13 mouse cellular contexts compared by ENCODE assay signal in genomic region chr1:57593707-57594589, GRCm38 (mm10).
DNase-seq lines count a peak whose midpoint lies in the region; ATAC-seq and TF ChIP-seq lines count a peak whose summit lies in the region.
"Had no signal": no experiment of that assay in that cellular context is flagged by ENCODE, and none has a peak within 500 bp of the region (broad histone marks: within the 10 kb centered on the region; RNA-seq: fewer than 3 reads in every experiment).

No protein-coding gene starts in this region.

- TF ChIP-seq CTCF in hindbrain, postnatal 0 days (IDR thresholded peaks at IDR 0.05; ENCODE audit: low read depth) = no peak
- TF ChIP-seq CTCF in midbrain, postnatal 0 days (IDR thresholded peaks at IDR 0.05) = no peak

- no peaks in the 10 kb centered on the region for H3K27me3 ChIP-seq in hindbrain, postnatal 0 days (ENCODE audit: insufficient read depth, low read length)
- no peaks in the 10 kb centered on the region for H3K27me3 ChIP-seq in hindbrain, embryonic 14.5 days (ENCODE audit: control insufficient read depth, insufficient read depth, low read length)
- H3K27me3 ChIP-seq in midbrain, postnatal 0 days (ENCODE audit: insufficient read depth, low read length) = no peaks in the 10 kb centered on the region
- H3K27me3 ChIP-seq in midbrain, embryonic 15.5 days (replicated peaks) = no peaks in the 10 kb centered on the region
- H3K27me3 ChIP-seq: neural tube, embryonic 15.5 days had no signal

- no peaks in the 10 kb centered on the region for H3K36me3 ChIP-seq in hindbrain, postnatal 0 days (ENCODE audit: insufficient read depth, low read length)
- H3K36me3 ChIP-seq in hindbrain, embryonic 14.5 days (replicated peaks; ENCODE audit: control insufficient read depth, insufficient read depth) = no peaks in the 10 kb centered on the region
- H3K36me3 ChIP-seq in midbrain, postnatal 0 days (ENCODE audit: insufficient read depth, low read length) = no peaks in the 10 kb centered on the region
- no peaks in the 10 kb centered on the region for H3K36me3 ChIP-seq in midbrain, embryonic 15.5 days (replicated peaks)
- H3K36me3 ChIP-seq: neural tube, embryonic 15.5 days had no signal

- H3K4me2 ChIP-seq in hindbrain, postnatal 0 days (ENCODE audit: low read depth, low read length) = no peak overlapping the region
- H3K4me2 ChIP-seq in hindbrain, embryonic 14.5 days (replicated peaks) = no peak overlapping the region
- H3K4me2 ChIP-seq in midbrain, postnatal 0 days (ENCODE audit: low read depth, low read length, poor library complexity, severe bottlenecking) = no peak overlapping the region
- no peak overlapping the region for H3K4me2 ChIP-seq in midbrain, embryonic 15.5 days
- H3K4me2 ChIP-seq: neural tube, embryonic 15.5 days had no signal

- DNase-seq in cerebellum, postnatal 25 days = peak; percentile 24 to 67
- no peak for DNase-seq in cerebellum, adult 8-10 months
- peak; percentile 40 for DNase-seq in hindbrain, postnatal 0 days (ENCODE audit: low spot score)
- no peak for DNase-seq in hindbrain, embryonic 14.5 days (ENCODE audit: low spot score)
- peak; percentile 17 for DNase-seq in midbrain, postnatal 0 days (ENCODE audit: low spot score)
- DNase-seq in retina, embryonic 14.5 days (ENCODE audit: low spot score) = peak; percentile 35
- DNase-seq in right cerebral cortex, postnatal 4 days = no peak
- DNase-seq: adrenal gland, adult 2 months; cerebellum, adult 11-12 months; gastrocnemius, postnatal 14 days; lung, postnatal 10 days had no signal

- H3K4me3 ChIP-seq in hindbrain, postnatal 0 days (ENCODE audit: low read length) = no peak overlapping the region
- H3K4me3 ChIP-seq in hindbrain, embryonic 14.5 days (replicated peaks; ENCODE audit: low read length) = no peak overlapping the region
- no peak overlapping the region for H3K4me3 ChIP-seq in midbrain, postnatal 0 days (ENCODE audit: low read depth, low read length)
- no peak overlapping the region for H3K4me3 ChIP-seq in midbrain, embryonic 15.5 days
- H3K4me3 ChIP-seq: neural tube, embryonic 15.5 days had no signal

- 64% methylated on average over 7 of the region's 7 CpGs for WGBS in hindbrain, postnatal 0 days
- 68% methylated on average over 7 of the region's 7 CpGs for WGBS in hindbrain, embryonic 14.5 days
- 65% methylated on average over 7 of the region's 7 CpGs for WGBS in midbrain, postnatal 0 days
- WGBS in midbrain, embryonic 15.5 days = 72% methylated on average over 7 of the region's 7 CpGs

- H3K9me3 ChIP-seq in hindbrain, postnatal 0 days (ENCODE audit: low read length) = no peaks in the 10 kb centered on the region
- H3K9me3 ChIP-seq in hindbrain, embryonic 14.5 days (ENCODE audit: control insufficient read depth, low read length) = no peaks in the 10 kb centered on the region
- H3K9me3 ChIP-seq in midbrain, postnatal 0 days (ENCODE audit: low read length) = no peaks in the 10 kb centered on the region
- H3K9me3 ChIP-seq in midbrain, embryonic 15.5 days = no peaks in the 10 kb centered on the region
- H3K9me3 ChIP-seq: neural tube, embryonic 15.5 days had no signal

- no peak for ATAC-seq in hindbrain, postnatal 0 days
- no peak for ATAC-seq in hindbrain, embryonic 14.5 days (ENCODE audit: low FRiP score)
- ATAC-seq in midbrain, postnatal 0 days (ENCODE audit: low FRiP score) = no peak
- ATAC-seq in midbrain, embryonic 15.5 days (replicated peaks) = no peak

- H3K4me1 ChIP-seq in hindbrain, postnatal 0 days (ENCODE audit: insufficient read depth, low read length) = no peaks in the 10 kb centered on the region
- H3K4me1 ChIP-seq in hindbrain, embryonic 14.5 days (replicated peaks; ENCODE audit: control insufficient read depth, insufficient read depth, low read length) = peaks cover 11% of the 10 kb centered on the region; the same call in 1 of the 2 replicates
- H3K4me1 ChIP-seq in midbrain, postnatal 0 days (ENCODE audit: insufficient read depth, low read length) = no peaks in the 10 kb centered on the region
- H3K4me1 ChIP-seq in midbrain, embryonic 15.5 days = no peaks in the 10 kb centered on the region

- H3K9ac ChIP-seq in hindbrain, postnatal 0 days (replicated peaks; ENCODE audit: low read length) = no peak overlapping the region
- no peak overlapping the region for H3K9ac ChIP-seq in hindbrain, embryonic 14.5 days
- no peak overlapping the region for H3K9ac ChIP-seq in midbrain, postnatal 0 days (replicated peaks; ENCODE audit: low read length, poor library complexity, severe bottlenecking)
- no peak overlapping the region for H3K9ac ChIP-seq in midbrain, embryonic 15.5 days
- H3K9ac ChIP-seq: neural tube, embryonic 15.5 days had no signal

- no peak overlapping the region for H3K27ac ChIP-seq in hindbrain, postnatal 0 days
- no peak overlapping the region for H3K27ac ChIP-seq in hindbrain, embryonic 14.5 days
- no peak overlapping the region for H3K27ac ChIP-seq in midbrain, postnatal 0 days (ENCODE audit: low read depth, low read length)
- H3K27ac ChIP-seq in midbrain, embryonic 15.5 days = no peak overlapping the region
- H3K27ac ChIP-seq: neural tube, embryonic 15.5 days had no signal

Comparison
In these comparisons a context has a peak if more than half of its experiments do, and no peak if none do; other contexts are left out.
1. DNase-seq: peak in cerebellum, postnatal 25 days (2 of 2), hindbrain, postnatal 0 days (single experiment), midbrain, postnatal 0 days (single experiment) and retina, embryonic 14.5 days (single experiment); none in cerebellum, adult 8-10 months (single experiment), hindbrain, embryonic 14.5 days (single experiment) and right cerebral cortex, postnatal 4 days (single experiment).